Mouse (Mus musculus) urinary bladder, adult 18-20 months (tissue): ENCODE measurements around the gene Idh2.
A peak's percentile ranks its signal among the peaks of the same experiment; 100 is the strongest.

Experiments
- DNase-seq, 2 experiments: peaks; one replicate each; pipeline ENCODE4 v3.0.0; 2022; ENCODE audit warnings: low spot score in 2 of 2, mixed read lengths in 2 of 2

Idh2 gene

GRCm38 (mm10) chr7:80085970-80086715 lies 29.0 kb downstream of the Idh2 start:
- DNase-seq = no peak

GRCm38 (mm10) chr7:80084484-80084931 lies 30.7 kb downstream of the Idh2 start:
- DNase-seq = no peak

GRCm38 (mm10) chr7:80081586-80082554 lies 33.3 kb downstream of the Idh2 start:
- no peak for DNase-seq

- DNase-seq = peak in 1 of 2 experiments; percentile 53
These were observed 36.3 kb downstream of the Idh2 start for GRCm38 (mm10) chr7:80078792-80079301.

DNA sequence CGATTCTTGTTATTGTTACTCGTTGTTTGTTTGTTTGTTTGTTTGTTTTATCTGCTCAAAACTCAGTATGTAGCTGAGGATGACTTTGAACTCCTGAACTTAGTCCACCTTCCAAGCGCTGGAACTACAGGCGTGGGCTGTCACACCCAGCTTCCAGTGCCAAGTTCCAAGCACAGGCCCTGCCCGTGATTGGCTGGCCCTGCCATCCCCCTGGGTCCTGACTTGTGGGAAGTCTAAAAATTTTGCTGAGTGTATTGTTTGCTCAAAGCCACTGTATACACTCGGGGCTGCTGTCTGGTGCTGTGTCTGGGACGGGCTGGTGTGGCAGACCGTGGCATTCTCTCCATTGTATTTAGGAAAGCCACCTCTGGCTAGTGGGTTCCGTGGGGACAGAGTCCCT lies 37.4 kb downstream of the Idh2 start:
- no peak for DNase-seq

DNA sequence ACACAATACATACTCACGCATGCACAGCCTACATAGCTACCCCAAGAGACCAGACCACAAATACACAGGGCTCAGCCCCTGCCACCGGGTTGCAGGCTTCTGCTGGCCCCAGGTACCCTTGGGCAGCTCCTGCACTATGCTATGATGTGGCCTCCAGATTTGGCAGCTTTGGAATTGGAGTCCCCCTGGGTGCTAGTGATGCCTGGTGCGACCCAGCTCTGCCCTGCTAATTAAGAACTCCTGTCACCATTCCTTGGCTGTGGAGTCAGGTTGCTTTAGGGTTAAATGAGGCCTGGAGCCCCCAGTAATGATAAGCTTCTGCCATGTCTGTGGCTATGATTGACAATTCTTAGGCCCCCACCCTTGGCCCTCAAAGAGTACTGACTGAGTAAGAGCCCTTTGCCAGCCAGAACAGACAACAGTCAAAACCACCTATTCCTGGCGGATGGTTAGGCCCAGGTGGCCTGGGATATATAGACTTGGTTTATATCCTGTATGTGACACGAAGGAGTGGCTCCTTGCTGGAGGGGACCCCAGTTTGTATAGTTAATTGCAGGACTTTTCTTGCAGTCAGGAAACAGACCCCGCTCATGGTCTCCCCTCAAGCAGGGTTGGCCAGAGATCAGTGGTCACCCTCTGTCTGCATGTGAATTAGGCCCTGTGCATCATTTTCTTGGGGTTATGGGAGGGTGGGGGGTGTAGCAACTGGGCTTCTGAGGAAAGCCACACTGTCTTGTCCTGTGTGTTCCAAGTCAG lies 38.1 kb downstream of the Idh2 start:
- no peak for DNase-seq

DNA sequence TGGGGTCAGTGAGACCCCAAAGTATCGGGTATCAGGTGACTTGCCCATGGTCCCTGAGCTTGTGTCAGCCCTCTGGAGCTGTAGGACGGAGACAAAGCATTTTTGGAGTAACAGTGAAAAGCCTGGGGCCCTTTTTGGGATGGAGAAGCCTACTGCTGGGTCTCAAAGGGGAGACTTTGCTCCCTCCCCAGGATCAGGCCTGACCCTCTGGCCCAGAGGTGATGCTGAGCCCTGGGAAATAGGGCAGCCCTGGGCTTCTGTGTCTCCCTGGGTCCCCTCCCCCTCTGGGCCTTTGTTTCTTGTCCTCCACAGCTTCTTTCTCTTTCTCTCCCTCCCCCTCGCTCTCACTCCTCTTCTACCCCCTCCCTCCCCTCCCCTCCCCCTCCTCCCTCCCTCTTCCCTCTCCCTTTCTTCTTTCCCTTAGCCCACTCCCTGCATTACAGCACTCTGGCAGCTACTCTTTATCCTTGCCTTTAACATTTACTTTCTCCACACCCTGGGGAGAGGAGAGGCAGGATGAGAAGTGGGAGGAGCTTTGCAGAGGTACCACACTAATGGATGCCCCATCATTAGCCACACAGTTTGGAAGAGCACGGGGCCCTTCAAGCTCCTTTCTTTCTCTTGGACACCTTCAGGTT lies 39.1 kb downstream of the Idh2 start:
- no peak for DNase-seq

DNA sequence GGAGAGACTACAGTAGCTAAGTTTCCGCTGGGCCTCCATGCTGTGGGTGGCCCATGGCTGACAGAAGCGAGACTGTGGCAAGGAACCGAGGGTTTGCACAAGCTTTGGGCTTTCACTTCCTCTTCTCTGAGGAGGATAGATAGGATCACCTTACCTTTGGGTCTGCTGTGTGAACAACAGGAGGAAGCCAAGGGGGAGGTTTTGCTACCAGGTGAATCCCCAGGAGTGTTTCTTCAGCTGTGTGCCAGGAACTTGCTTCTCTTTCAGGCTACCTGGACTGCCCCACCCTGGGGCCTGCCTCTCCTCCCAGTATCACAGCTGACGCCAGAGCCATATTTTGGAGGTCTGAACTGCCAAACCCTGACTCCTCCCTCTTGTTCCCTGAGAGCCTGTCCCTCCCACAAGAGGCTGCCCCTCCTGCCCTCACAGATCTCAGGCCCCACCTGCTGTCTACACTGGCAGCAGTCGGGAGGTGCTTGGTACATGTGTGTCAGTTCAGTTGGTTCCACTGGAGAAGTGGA lies 40.2 kb downstream of the Idh2 start:
- no peak for DNase-seq

DNA sequence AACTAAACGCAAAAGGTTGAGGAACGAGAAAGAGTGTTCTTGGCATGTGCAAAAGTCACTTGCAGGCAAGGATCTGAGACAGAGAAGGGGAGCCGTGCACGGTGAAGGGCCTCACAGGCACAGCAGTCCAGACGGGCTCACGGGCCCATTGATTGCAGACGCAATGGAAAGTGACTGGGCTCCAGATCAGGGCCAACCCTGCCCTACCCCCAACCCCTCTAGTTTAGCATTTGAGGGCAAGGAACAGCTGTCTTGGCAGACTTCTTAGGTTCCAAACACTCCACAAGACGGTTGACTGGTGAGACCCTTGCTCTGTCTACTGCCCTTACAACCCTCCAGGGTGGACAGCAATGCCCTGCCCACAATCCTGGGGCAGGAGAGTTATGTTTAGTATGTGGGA lies 41.7 kb downstream of the Idh2 start:
- DNase-seq = no peak

DNA sequence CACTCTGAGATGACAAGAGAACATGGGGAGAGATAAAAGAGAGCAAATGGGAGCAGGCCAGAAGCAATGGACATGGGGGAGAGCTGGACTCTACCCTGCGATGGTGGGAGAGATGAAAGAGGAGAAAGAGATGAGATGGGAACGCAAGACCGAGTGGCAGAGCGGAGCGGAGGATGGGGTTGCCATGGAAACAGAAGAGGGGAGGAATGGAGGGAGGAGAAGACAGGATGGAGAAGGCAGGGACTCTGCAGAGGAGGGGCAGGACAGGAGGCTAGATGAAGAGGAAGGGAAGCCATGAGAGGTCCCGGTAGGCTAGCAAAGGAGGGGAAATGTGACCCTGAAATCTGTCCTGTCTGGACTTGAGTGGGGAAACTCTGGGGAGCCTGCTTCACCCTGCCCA lies 42.9 kb downstream of the Idh2 start:
- no peak for DNase-seq

DNA sequence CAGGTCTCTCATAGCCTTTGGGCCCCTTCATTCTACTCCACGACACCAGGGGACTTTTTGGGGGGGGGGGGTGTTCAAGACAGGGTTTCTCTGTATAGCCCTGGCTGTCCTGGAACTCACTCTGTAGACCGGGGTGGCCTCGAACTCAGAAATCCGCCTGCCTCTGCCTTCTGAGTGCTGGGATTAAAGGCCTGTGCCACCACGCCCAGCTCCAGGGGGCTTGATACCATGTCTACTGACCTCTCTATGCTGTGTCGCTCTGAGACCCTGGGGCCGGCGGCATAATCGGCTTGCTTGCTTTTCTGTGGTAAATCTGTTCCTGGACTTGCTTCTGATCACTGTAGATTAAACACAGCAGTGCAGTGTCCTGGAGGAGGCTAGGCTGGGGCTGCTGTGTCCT lies 44.0 kb downstream of the Idh2 start:
- DNase-seq = no peak

DNA sequence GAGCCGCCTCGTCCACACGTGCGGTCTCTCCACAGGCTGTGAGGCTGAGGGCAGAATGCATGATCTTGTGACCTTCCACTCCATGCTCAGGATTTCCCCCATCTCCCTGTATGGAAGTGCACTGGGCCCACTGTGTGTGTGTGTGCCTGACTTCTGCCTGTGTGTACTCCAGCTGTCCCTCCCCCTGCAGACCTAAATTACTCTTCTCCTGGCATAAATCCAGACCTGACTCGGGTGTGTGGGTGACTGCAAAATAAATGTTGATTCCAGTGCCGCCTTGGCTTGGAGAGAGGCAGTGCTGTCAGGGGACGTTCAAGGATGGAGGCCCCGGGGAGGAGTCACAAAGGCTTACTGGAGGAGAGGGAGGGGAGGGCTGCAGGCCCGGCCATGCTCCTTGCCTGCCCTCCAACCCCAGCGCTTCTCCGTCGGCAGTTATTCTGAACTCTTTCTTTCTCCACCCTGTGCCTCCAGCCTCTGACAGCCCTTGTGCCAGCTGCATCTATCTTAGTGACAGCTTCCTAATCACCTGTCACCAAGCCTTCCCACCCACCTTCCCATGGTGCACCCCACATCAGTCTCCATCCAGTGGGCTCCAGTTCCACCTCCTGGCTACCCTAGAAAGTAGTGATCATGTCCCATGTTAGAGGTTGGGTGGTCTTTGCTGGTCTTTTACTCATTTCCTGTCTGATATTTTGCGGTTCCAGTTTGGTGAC lies 45.4 kb downstream of the Idh2 start:
- no peak for DNase-seq

GRCm38 (mm10) chr7:80068341-80068740 lies 46.9 kb downstream of the Idh2 start:
- DNase-seq = no peak

- DNase-seq = no peak
These were observed 48.3 kb downstream of the Idh2 start for GRCm38 (mm10) chr7:80066675-80067455.

DNA sequence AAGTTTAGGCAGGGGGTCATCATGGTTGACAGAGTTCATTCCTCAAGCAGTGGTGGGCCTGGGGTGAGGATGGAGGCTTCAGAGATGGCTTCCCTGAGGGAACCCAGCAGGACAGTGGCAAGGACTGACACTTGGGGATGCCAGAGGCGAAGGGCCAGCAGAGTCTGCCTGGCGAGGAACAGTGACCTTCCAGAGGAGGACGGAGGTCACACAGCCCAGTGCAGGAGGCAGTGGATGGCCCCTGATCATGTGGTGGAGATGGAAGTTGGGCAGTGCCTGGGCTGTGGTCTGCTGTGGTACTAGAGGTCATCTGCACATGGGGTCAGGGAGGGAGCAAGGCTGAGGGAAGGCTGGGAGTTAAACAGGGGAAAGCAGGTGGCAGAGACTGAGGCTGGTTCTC lies 49.9 kb downstream of the Idh2 start:
- DNase-seq = no peak

DNA sequence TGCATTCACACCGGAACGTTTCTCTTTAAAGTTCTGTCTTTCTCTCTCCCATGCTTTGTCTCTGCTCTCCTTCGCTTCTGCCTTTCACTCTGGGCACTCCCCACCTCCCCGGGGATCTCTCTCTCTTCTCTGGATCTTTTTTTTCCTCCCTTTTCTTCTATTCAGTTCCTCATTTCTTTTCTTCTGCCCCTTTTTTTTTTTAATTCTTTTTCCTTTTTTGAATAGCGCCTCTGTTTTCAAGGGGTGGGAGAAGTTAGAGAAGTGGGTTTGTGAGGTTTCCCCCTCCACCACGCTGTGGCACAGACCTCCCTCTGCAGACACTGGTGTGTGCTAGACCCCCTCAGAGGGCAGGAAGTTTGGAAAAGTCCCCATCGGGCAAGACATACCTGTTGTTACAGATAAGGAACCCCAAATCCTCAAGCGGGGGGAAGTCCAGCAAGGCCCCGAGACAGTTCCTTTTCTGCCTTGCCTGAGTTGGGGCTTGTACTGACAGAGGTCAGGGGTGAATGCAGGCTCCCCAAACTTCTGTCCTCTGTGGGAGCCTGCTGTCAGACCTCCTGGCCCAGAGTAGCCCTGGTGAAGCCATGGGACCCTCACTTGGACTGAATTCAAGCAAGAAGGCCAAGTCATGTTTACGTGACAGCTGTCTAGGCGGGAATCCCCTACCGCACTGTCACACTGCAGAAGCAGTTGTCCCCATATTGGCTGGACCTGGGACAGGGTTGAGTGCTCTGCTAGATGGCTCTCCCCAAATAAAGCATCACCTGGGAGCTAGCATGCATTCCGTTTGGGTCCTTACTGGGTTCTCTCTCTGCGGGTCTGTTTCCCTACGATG lies 51.1 kb downstream of the Idh2 start:
- no peak for DNase-seq

DNA sequence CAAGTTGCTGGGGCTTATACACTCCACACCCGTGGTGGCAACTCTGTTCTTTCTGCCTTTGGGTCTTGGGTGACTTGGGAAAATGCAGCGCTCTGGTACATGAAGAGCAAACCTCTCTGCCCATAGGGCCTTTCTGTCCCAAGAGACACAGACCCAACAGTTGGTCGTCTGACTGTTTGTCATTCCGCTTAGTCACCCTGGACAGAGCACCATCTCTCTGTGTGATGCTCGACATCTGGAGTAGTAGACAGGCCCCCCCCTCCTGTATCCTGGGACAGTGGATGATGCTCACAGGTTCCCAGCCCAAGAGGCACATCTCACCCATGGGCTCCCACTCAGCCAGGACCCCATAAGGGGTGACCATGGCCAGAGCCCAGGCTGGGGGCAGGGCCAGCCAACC lies 51.9 kb downstream of the Idh2 start:
- no peak for DNase-seq

- DNase-seq = no peak
These were observed 52.9 kb downstream of the Idh2 start for GRCm38 (mm10) chr7:80062083-80062826.
